Mouse (Mus musculus): ENCODE data around the gene Olfr934. TPM values are rescaled to one million over a fixed set of nuclear protein-coding genes. Genes with fewer than 3 reads are reported as not detected.

Gene Olfr934
- polyA plus RNA-seq (2014; fragmentation: Nextera tagmentation; extraction: Ambion mirVana), result not detected in 2 replicates

- Histone ChIP-seq H3K27me3 (ENCODE audit: control insufficient read depth, insufficient read depth, low read length) (no peaks in the 10 kb centered on the region), H3K4me1 (ENCODE audit: control insufficient read depth in 2 of 2, insufficient read depth in 2 of 2, low read length in 2 of 2) (no peaks in the 10 kb centered on the region), H3K9ac (ENCODE audit: low read length) (no peak within 1 kb of the TSS), H3K36me3 (ENCODE audit: control insufficient read depth, insufficient read depth, low read length) (no peaks in the 10 kb centered on the region), H3K9me3 (ENCODE audit: control insufficient read depth, low read length) (no peaks in the 10 kb centered on the region), H3K4me3 (ENCODE audit: control insufficient read depth in 1 of 2, insufficient read depth in 1 of 2, low read depth in 1 of 2, low read length in 2 of 2) (no peak within 1 kb of the TSS), H3K4me2 (ENCODE audit: low read length) (no peak within 1 kb of the TSS), H3K27ac (replicated peaks in 1 of 2; ENCODE audit: control insufficient read depth in 1 of 2, insufficient read depth in 1 of 2, low read depth in 2 of 2, low read length in 2 of 2) (no peak within 1 kb of the TSS)
- WGBS, result 84% methylated on average over 2 of the region's 2 CpGs
- no peak for ATAC-seq (ENCODE audit: insufficient number of reproducible peaks, insufficient read depth, low FRiP score, low read depth)
These were observed at the start of gene Olfr934 for GRCm38 (mm10) chr9:38988215-38988614. Olfr934 (minus strand) TSS chr9:38988315.

GRCm38 (mm10) chr9:39023277-39023676, 35.2 kb upstream of the Olfr934 start, which contains the start of gene Olfr146:
Olfr146 (minus strand) TSS chr9:39023377.
- no peak for ATAC-seq (ENCODE audit: insufficient number of reproducible peaks, insufficient read depth, low FRiP score, low read depth)
- Histone ChIP-seq H3K4me2 (ENCODE audit: low read length) (no peak within 1 kb of the TSS), H3K27me3 (ENCODE audit: control insufficient read depth, insufficient read depth, low read length) (no peaks in the 10 kb centered on the region), H3K9me3 (ENCODE audit: control insufficient read depth, low read length) (no peaks in the 10 kb centered on the region), H3K9ac (ENCODE audit: low read length) (no peak within 1 kb of the TSS), H3K4me1 (ENCODE audit: control insufficient read depth in 2 of 2, insufficient read depth in 2 of 2, low read length in 2 of 2) (no peaks in the 10 kb centered on the region), H3K36me3 (ENCODE audit: control insufficient read depth, insufficient read depth, low read length) (no peaks in the 10 kb centered on the region), H3K4me3 (ENCODE audit: control insufficient read depth in 1 of 2, insufficient read depth in 1 of 2, low read depth in 1 of 2, low read length in 2 of 2) (no peak within 1 kb of the TSS), H3K27ac (replicated peaks in 1 of 2; ENCODE audit: control insufficient read depth in 1 of 2, insufficient read depth in 1 of 2, low read depth in 2 of 2, low read length in 2 of 2) (no peak within 1 kb of the TSS)
- WGBS, result 73% methylated on average over 1 of the region's 1 CpGs

DNA sequence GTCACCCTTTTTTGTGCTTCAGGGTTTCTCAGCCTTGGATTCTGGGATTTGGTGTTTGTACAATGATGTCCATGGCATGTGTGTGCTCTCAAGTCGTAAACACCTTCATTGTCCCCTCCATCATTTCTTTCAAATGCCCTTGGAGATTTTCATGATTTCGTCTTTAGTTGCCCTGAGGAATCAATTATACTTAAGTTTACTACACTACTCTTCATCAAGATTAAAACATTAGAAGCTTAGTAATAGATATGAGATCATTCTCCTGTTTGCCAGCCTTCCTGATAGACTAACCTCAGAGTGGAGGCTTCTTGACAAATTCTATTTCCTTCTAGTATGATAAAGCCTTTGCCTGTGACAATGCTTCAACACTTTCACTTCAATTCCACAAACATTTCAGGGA, 11.5 kb upstream of the Olfr934 start, which contains the start of gene Olfr935:
Olfr935 (minus strand) TSS at position 101 of the 400 bp plus-strand sequence.
- Histone ChIP-seq H3K9ac (ENCODE audit: low read length) (no peak within 1 kb of the TSS), H3K27me3 (ENCODE audit: control insufficient read depth, insufficient read depth, low read length) (no peaks in the 10 kb centered on the region), H3K9me3 (ENCODE audit: control insufficient read depth, low read length) (no peaks in the 10 kb centered on the region), H3K4me1 (ENCODE audit: control insufficient read depth in 2 of 2, insufficient read depth in 2 of 2, low read length in 2 of 2) (no peaks in the 10 kb centered on the region), H3K4me2 (ENCODE audit: low read length) (no peak within 1 kb of the TSS), H3K36me3 (ENCODE audit: control insufficient read depth, insufficient read depth, low read length) (no peaks in the 10 kb centered on the region), H3K4me3 (ENCODE audit: control insufficient read depth in 1 of 2, insufficient read depth in 1 of 2, low read depth in 1 of 2, low read length in 2 of 2) (no peak within 1 kb of the TSS), H3K27ac (replicated peaks in 1 of 2; ENCODE audit: control insufficient read depth in 1 of 2, insufficient read depth in 1 of 2, low read depth in 2 of 2, low read length in 2 of 2) (no peak within 1 kb of the TSS)
- WGBS, result 66% methylated on average over 2 of the region's 2 CpGs
- no peak for ATAC-seq (ENCODE audit: insufficient number of reproducible peaks, insufficient read depth, low FRiP score, low read depth)

GRCm38 (mm10) chr9:38972013-38972412, 16.1 kb downstream of the Olfr934 start, which contains the start of gene Olfr933:
Olfr933 (plus strand) TSS chr9:38972313.
- Histone ChIP-seq H3K4me2 (ENCODE audit: low read length) (no peak within 1 kb of the TSS), H3K9me3 (ENCODE audit: control insufficient read depth, low read length) (no peaks in the 10 kb centered on the region), H3K4me1 (ENCODE audit: control insufficient read depth in 2 of 2, insufficient read depth in 2 of 2, low read length in 2 of 2) (no peaks in the 10 kb centered on the region), H3K27ac (replicated peaks in 1 of 2; ENCODE audit: control insufficient read depth in 1 of 2, insufficient read depth in 1 of 2, low read depth in 2 of 2, low read length in 2 of 2) (no peak within 1 kb of the TSS), H3K36me3 (ENCODE audit: control insufficient read depth, insufficient read depth, low read length) (no peaks in the 10 kb centered on the region), H3K9ac (ENCODE audit: low read length) (no peak within 1 kb of the TSS), H3K4me3 (ENCODE audit: control insufficient read depth in 1 of 2, insufficient read depth in 1 of 2, low read depth in 1 of 2, low read length in 2 of 2) (no peak within 1 kb of the TSS), H3K27me3 (ENCODE audit: control insufficient read depth, insufficient read depth, low read length) (no peaks in the 10 kb centered on the region)
- no peak for ATAC-seq (ENCODE audit: insufficient number of reproducible peaks, insufficient read depth, low FRiP score, low read depth)
- 69% methylated on average over 4 of the region's 4 CpGs for WGBS

DNA sequence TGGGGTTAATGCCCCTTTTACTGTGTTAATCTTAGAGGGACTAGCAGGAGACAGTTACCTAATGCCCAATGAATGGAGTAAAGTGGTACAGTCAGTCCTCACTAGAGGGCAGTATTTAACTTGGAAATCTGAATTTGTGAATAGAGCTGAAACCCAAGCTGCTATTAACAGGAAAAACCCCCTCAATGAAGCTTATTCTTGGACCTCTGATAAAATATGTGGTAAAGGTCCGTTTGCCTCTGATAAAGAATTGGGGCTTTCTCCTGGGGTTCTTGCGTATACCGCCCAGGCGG, 34.0 kb downstream of the Olfr934 start:
- no peaks in the 10 kb centered on the region for H3K36me3 ChIP-seq (ENCODE audit: control insufficient read depth, insufficient read depth, low read length)
- 71% methylated on average over 4 of the region's 4 CpGs for WGBS

GRCm38 (mm10) chr9:38953401-38954123, 34.6 kb downstream of the Olfr934 start:
- Histone ChIP-seq H3K9me3 (ENCODE audit: control insufficient read depth, low read length) (no peaks in the 10 kb centered on the region), H3K4me3 (ENCODE audit: control insufficient read depth in 1 of 2, insufficient read depth in 1 of 2, low read depth in 1 of 2, low read length in 2 of 2) (no peak overlapping the region), H3K9ac (ENCODE audit: low read length) (no peak overlapping the region), H3K27me3 (ENCODE audit: control insufficient read depth, insufficient read depth, low read length) (no peaks in the 10 kb centered on the region), H3K27ac (replicated peaks in 1 of 2; ENCODE audit: control insufficient read depth in 1 of 2, insufficient read depth in 1 of 2, low read depth in 2 of 2, low read length in 2 of 2) (no peak overlapping the region), H3K4me1 (ENCODE audit: control insufficient read depth in 2 of 2, insufficient read depth in 2 of 2, low read length in 2 of 2) (no peaks in the 10 kb centered on the region), H3K36me3 (ENCODE audit: control insufficient read depth, insufficient read depth, low read length) (no peaks in the 10 kb centered on the region), H3K4me2 (ENCODE audit: low read length) (no peak overlapping the region)
- no peak for ATAC-seq (ENCODE audit: insufficient number of reproducible peaks, insufficient read depth, low FRiP score, low read depth)
- WGBS, result 69% methylated on average over 7 of the region's 7 CpGs

More for the DNA sequence above, 34.0 kb downstream of the Olfr934 start:
- H3K27ac ChIP-seq (replicated peaks in 1 of 2; ENCODE audit: control insufficient read depth in 1 of 2, insufficient read depth in 1 of 2, low read depth in 2 of 2, low read length in 2 of 2), result no peak overlapping the region
- H3K4me2 ChIP-seq (ENCODE audit: low read length), result no peak overlapping the region
- no peak overlapping the region for H3K9ac ChIP-seq (ENCODE audit: low read length)
- no peaks in the 10 kb centered on the region for H3K4me1 ChIP-seq (ENCODE audit: control insufficient read depth in 2 of 2, insufficient read depth in 2 of 2, low read length in 2 of 2)
- no peak for ATAC-seq (ENCODE audit: insufficient number of reproducible peaks, insufficient read depth, low FRiP score, low read depth)
- no peaks in the 10 kb centered on the region for H3K27me3 ChIP-seq (ENCODE audit: control insufficient read depth, insufficient read depth, low read length)
- H3K9me3 ChIP-seq (ENCODE audit: control insufficient read depth, low read length), result no peaks in the 10 kb centered on the region
- H3K4me3 ChIP-seq (ENCODE audit: control insufficient read depth in 1 of 2, insufficient read depth in 1 of 2, low read depth in 1 of 2, low read length in 2 of 2), result no peak overlapping the region

Other genes starting within 250 kb of the Olfr934 start
- gene Olfr920, start 236.0 kb downstream of the Olfr934 start, polyA plus RNA-seq (2014; fragmentation: Nextera tagmentation; extraction: Ambion mirVana), result 0.04 and 0.05 TPM in 2 replicates
- not detected in 2 replicates for gene Olfr921, start 215.2 kb downstream of the Olfr934 start, polyA plus RNA-seq (2014; fragmentation: Nextera tagmentation; extraction: Ambion mirVana)
- gene Olfr922, start 173.7 kb downstream of the Olfr934 start, polyA plus RNA-seq (2014; fragmentation: Nextera tagmentation; extraction: Ambion mirVana), result 0.12 TPM in 1 of 2 replicates, not detected in the other
- not detected in 2 replicates for gene Olfr923, start 161.8 kb downstream of the Olfr934 start, polyA plus RNA-seq (2014; fragmentation: Nextera tagmentation; extraction: Ambion mirVana)
- gene Olfr924, start 143.9 kb downstream of the Olfr934 start, polyA plus RNA-seq (2014; fragmentation: Nextera tagmentation; extraction: Ambion mirVana), result not detected in 2 replicates
- not detected in 2 replicates for gene Olfr26, start 133.3 kb downstream of the Olfr934 start, polyA plus RNA-seq (2014; fragmentation: Nextera tagmentation; extraction: Ambion mirVana)
- not detected in 2 replicates for gene Olfr926, start 111.2 kb downstream of the Olfr934 start, polyA plus RNA-seq (2014; fragmentation: Nextera tagmentation; extraction: Ambion mirVana)
- gene Olfr930, start 58.5 kb downstream of the Olfr934 start, polyA plus RNA-seq (2014; fragmentation: Nextera tagmentation; extraction: Ambion mirVana), result not detected in 2 replicates
- not detected in 2 replicates for gene Olfr933, start 16.0 kb downstream of the Olfr934 start, polyA plus RNA-seq (2014; fragmentation: Nextera tagmentation; extraction: Ambion mirVana)
- gene Olfr935, start 11.4 kb upstream of the Olfr934 start, polyA plus RNA-seq (2014; fragmentation: Nextera tagmentation; extraction: Ambion mirVana), result not detected in 2 replicates
- gene Olfr146, start 35.1 kb upstream of the Olfr934 start, polyA plus RNA-seq (2014; fragmentation: Nextera tagmentation; extraction: Ambion mirVana), result not detected in 2 replicates
- not detected in 2 replicates for gene Olfr937, start 76.6 kb upstream of the Olfr934 start, polyA plus RNA-seq (2014; fragmentation: Nextera tagmentation; extraction: Ambion mirVana)
- not detected in 2 replicates for gene Olfr938, start 90.6 kb upstream of the Olfr934 start, polyA plus RNA-seq (2014; fragmentation: Nextera tagmentation; extraction: Ambion mirVana)
- not detected in 2 replicates for gene Olfr27, start 139.8 kb upstream of the Olfr934 start, polyA plus RNA-seq (2014; fragmentation: Nextera tagmentation; extraction: Ambion mirVana)
- gene Olfr943, start 178.0 kb upstream of the Olfr934 start, polyA plus RNA-seq (2014; fragmentation: Nextera tagmentation; extraction: Ambion mirVana), result not detected in 2 replicates
- gene Olfr944, start 213.6 kb upstream of the Olfr934 start, polyA plus RNA-seq (2014; fragmentation: Nextera tagmentation; extraction: Ambion mirVana), result not detected in 2 replicates